Mouse (Mus musculus) liver, postnatal 0 days (tissue): ENCODE data around the gene Bricd5.

Experiments used
- CTCF ChIP-seq: sonication (generic); IDR thresholded peaks from 2 replicates; pipeline ENCODE4 v1.5.1; 2016; ENCODE audit warnings: antibody characterized with exemption, low read depth
- EP300 ChIP-seq: IDR thresholded peaks from 2 replicates; pipeline ENCODE4 v1.6.1; 2016; ENCODE audit warnings: antibody characterized with exemption, low read depth, mild to moderate bottlenecking

DNA sequence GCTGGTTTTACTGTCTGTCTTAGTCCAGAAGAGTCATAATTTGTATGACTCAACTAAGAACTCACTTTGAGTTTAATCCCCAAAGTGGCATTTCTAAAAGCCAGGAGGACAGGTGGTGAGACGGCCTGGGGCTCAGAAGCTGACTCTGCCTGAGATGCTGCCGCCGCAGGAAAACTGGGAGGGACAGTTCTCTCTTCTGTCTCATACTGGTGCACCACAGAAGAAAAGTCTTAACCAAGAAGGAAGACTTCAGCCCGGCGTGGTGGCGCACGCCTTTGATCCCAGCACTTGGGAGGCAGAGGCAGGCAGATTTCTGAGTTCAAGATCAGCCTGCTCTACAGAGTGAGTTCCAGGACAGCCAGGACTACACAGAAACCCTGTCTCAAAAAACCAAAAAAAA, 47.8 kb upstream of the Bricd5 start:
- TF ChIP-seq EP300: no peak
- no peak for TF ChIP-seq CTCF
